Mouse (Mus musculus) ES-E14 (cell line): ENCODE data around the gene Arl16. TPM values are rescaled to one million over a fixed set of nuclear protein-coding genes. Genes with fewer than 3 reads are reported as not detected.

ENCODE experiments used
- DNase-seq: peaks from one replicate; pipeline ENCODE4 v3.0.0-alpha.2; 2013; ENCODE audit warnings: low read depth, low spot score
- H3K27ac ChIP-seq: 2 replicates; pipeline ENCODE4 v1.5.1; 2012; ENCODE audit warnings: low read depth, mild to moderate bottlenecking, low read length, moderate library complexity, mixed read lengths; ENCODE audit not compliant: poor library complexity, insufficient read depth, severe bottlenecking
- H3K36me3 ChIP-seq: 2 replicates; pipeline ENCODE4 v1.6.1; 2012; ENCODE audit warnings: mild to moderate bottlenecking, low read length, moderate library complexity, mixed read lengths; ENCODE audit not compliant: control insufficient read depth, poor library complexity, insufficient read depth, severe bottlenecking
- H3K4me1 ChIP-seq, 2 experiments: fragments of 150-350 bp in 1 of 2; sonication (generic) in 1 of 2; 2 replicates each; pipeline ENCODE4 v1.6.1; 2012; ENCODE audit warnings: low read length in 2 of 2, mild to moderate bottlenecking in 1 of 2, mixed read lengths in 1 of 2; ENCODE audit not compliant: control insufficient read depth in 2 of 2, insufficient read depth in 2 of 2, poor library complexity in 1 of 2
- H3K4me3 ChIP-seq, 2 experiments: fragments of 150-350 bp in 1 of 2; sonication (generic) in 1 of 2; 2 replicates each; pipeline ENCODE4 v1.5.1; 2012; ENCODE audit warnings: low read length in 2 of 2, low read depth in 1 of 2, mild to moderate bottlenecking in 1 of 2, mixed read lengths in 1 of 2; ENCODE audit not compliant: insufficient read depth in 1 of 2, poor library complexity in 1 of 2, severe bottlenecking in 1 of 2
- H3K9ac ChIP-seq: 2 replicates; pipeline ENCODE4 v1.6.1; 2012; ENCODE audit warnings: low read depth, mild to moderate bottlenecking, low read length, mixed read lengths; ENCODE audit not compliant: poor library complexity, insufficient read depth, severe bottlenecking
- H3K9me3 ChIP-seq: fragments of 150-350 bp; sonication (generic); 2 replicates; pipeline ENCODE4 v1.6.1; 2012; ENCODE audit warnings: low read depth, mild to moderate bottlenecking, low read length; ENCODE audit not compliant: control insufficient read depth, insufficient read depth
- CHD2 ChIP-seq: IDR thresholded peaks from 2 replicates; pipeline ENCODE4 v1.6.1; 2014; ENCODE audit warnings: mild to moderate bottlenecking, low read depth, low read length, inconsistent platforms
- HCFC1 ChIP-seq: IDR thresholded peaks from 2 replicates; pipeline ENCODE4 v1.6.1; 2012; ENCODE audit warnings: low read length, inconsistent platforms, borderline replicate concordance; ENCODE audit not compliant: insufficient read depth
- MAFK ChIP-seq: IDR thresholded peaks from 2 replicates; pipeline ENCODE4 v1.6.1; 2014; ENCODE audit warnings: mild to moderate bottlenecking, low read depth, low read length, inconsistent platforms; ENCODE audit not compliant: insufficient read depth
- ZC3H11A ChIP-seq: IDR thresholded peaks from 2 replicates; pipeline ENCODE4 v1.6.1; 2012; ENCODE audit warnings: low read depth, mild to moderate bottlenecking, inconsistent platforms, low read length, borderline replicate concordance
- ZNF384 ChIP-seq: IDR thresholded peaks from 2 replicates; pipeline ENCODE4 v1.6.1; 2012; ENCODE audit warnings: low read depth, low read length, inconsistent platforms
- in situ Hi-C, 2 experiments: fragments of 600-800 bp; cut with MboI; formaldehyde crosslinking; loops; one replicate each; pipeline ENCODE4 v1.15.1; 2025; ENCODE audit warnings: low sequenced_read_pairs in 2 of 2, inconsistent platforms in 1 of 2; ENCODE audit not compliant: unreplicated experiment in 2 of 2
- total RNA-seq: library from RNA; depleted of rRNA; stranded (reverse); fragments of 300-350 nt; gene quantifications from 2 replicates; pipeline ENCODE4 v1.2.3, GENCODE M21; 2012

The Arl16 gene
- total RNA-seq, 1 experiment: 21.2 TPM

DNA sequence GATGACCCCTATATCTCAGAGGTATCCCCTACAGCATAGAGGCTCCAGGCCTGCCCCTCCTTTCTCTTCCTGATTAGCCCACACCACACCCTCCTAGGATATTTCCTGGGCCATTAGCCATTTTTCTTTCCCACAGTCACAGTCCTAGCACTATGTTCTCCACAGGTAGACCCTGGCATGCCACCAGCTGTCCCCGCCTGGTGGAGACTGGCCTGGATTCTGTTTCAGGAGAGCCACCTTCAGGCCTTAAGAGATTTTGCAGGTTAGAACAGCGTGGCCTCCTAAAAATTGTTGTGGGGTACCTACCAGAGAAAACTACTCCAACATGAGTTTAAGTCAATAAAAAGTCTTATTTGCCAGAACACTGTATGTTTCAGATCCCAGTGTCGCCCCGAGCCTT lies 39.5 kb upstream of the Arl16 start:
- no peaks in the 10 kb centered on the region for H3K36me3 ChIP-seq
- no peak overlapping the region for H3K9ac ChIP-seq
- no peak overlapping the region for H3K27ac ChIP-seq
- H3K9me3 ChIP-seq: no peaks in the 10 kb centered on the region
- TF ChIP-seq ZNF384 (no peak), MAFK (no peak)
- no peak overlapping the region for H3K4me3 ChIP-seq
- DNase-seq: no peak
- in situ Hi-C loops: no loop called here
- H3K4me1 ChIP-seq: peaks cover 0 to 2% of the 10 kb centered on the region in 2 experiments; a peak in 1 of 4 replicates

DNA sequence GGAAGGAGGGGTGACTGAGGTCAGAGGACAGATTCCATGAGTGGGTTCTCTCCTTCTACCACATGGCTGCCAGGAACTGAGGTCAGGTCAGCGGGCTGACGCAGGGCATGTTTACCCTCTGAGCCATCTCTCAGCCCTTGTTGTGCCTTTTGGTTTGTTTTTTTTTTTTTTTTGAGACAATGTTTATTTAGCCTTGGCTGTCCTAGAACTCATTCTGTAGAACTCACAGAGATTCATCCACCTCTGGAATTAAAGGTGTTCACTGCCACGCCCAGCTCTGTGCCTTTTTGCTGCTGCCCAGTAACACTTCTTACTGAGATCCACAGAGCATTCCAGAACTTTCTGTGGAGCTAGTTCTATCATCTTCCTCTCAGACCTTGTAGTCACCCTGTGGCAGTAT lies 38.3 kb upstream of the Arl16 start:
- in situ Hi-C loops: no loop called here
- H3K27ac ChIP-seq: no peak overlapping the region
- H3K4me3 ChIP-seq: no peak overlapping the region
- TF ChIP-seq ZNF384 (no peak), MAFK (no peak), ZC3H11A (no peak), CHD2 (no peak), HCFC1 (no peak)
- H3K9me3 ChIP-seq: no peaks in the 10 kb centered on the region
- H3K9ac ChIP-seq: no peak overlapping the region
- H3K36me3 ChIP-seq: no peaks in the 10 kb centered on the region
- H3K4me1 ChIP-seq: peaks cover 0 to 2% of the 10 kb centered on the region in 2 experiments; a peak in 1 of 4 replicates
- DNase-seq: no peak

DNA sequence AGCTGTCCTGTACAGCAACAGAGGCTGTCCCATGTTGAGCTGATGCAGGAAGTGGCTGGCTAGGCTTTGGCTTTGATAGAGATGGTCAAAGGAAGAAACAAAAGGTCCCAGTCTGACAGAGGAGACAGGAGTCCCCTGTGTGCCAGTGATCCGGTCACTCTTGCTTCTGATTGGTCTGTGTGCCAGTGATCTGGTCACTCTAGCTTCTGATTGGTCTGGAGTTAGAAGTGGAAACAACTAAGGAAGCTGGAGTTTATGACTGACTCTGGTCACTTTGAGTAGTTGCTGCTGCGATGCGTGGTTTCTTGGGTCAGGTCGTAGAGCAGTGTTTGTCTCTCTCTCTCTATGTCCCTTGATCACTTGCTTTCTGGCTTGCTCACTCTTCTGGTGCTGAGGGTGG lies 34.3 kb upstream of the Arl16 start:
- Histone ChIP-seq H3K36me3 (peaks cover 15% of the 10 kb centered on the region), H3K4me1 (peaks cover 0 to 2% of the 10 kb centered on the region in 2 experiments; a peak in 1 of 4 replicates), H3K9ac (no peak overlapping the region), H3K27ac (no peak overlapping the region), H3K4me3 (no peak overlapping the region), H3K9me3 (no peaks in the 10 kb centered on the region)
- DNase-seq: no peak
- in situ Hi-C loops: no loop called here
- TF ChIP-seq ZC3H11A: no peak
- TF ChIP-seq MAFK: no peak
- TF ChIP-seq CHD2: no peak
- TF ChIP-seq HCFC1: no peak
- no peak for TF ChIP-seq ZNF384

DNA sequence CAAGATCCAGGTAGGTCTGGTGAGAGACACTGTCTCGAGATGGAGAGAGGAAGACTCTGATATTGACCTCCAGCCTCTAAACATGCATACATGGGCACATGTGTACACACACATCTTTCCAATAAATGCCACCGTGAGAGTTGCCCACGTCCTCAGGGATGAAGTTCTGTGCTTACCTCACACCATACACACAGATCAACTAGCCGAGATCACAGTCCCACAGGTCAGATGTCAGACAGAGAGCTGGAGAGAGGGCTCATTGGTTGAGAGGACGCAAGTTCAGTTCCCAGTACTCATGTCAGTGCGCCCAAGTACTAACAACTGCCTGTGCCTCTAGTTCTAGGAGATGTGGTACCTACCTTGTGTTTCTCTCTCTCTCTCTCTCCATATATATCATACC lies 33.6 kb upstream of the Arl16 start:
- no peak for DNase-seq
- Histone ChIP-seq H3K27ac (no peak overlapping the region), H3K4me3 (no peak overlapping the region), H3K9ac (no peak overlapping the region), H3K9me3 (no peaks in the 10 kb centered on the region), H3K4me1 (peaks cover 0 to 2% of the 10 kb centered on the region in 2 experiments; a peak in 1 of 4 replicates), H3K36me3 (peaks cover 19% of the 10 kb centered on the region)
- in situ Hi-C loops: no loop called here
- no peak for TF ChIP-seq ZNF384
- TF ChIP-seq HCFC1: no peak
- no peak for TF ChIP-seq ZC3H11A
- no peak for TF ChIP-seq CHD2
- TF ChIP-seq MAFK: no peak

GRCm38 (mm10) chr11:120500357-120500756 lies 33.0 kb upstream of the Arl16 start:
- Histone ChIP-seq H3K4me3 (no peak overlapping the region), H3K4me1 (peaks cover 0 to 2% of the 10 kb centered on the region in 2 experiments; a peak in 1 of 4 replicates), H3K36me3 (peaks cover 24% of the 10 kb centered on the region), H3K9me3 (no peaks in the 10 kb centered on the region), H3K9ac (no peak overlapping the region), H3K27ac (no peak overlapping the region)
- in situ Hi-C loops: no loop called here
- DNase-seq: no peak
- no peak for TF ChIP-seq ZC3H11A
- TF ChIP-seq ZNF384: no peak
- TF ChIP-seq CHD2: no peak
- TF ChIP-seq HCFC1: no peak
- TF ChIP-seq MAFK: no peak
